Mouse (Mus musculus) MEL (cell line): Measurements from ENCODE around the gene Actr1a. TPM values are rescaled to one million over a fixed set of nuclear protein-coding genes. Genes with fewer than 3 reads are reported as not detected.

Source experiments
- DNase-seq: peaks from one replicate; pipeline ENCODE4 v3.0.0; 2011; ENCODE audit warnings: low read depth, low spot score
- H3K27ac ChIP-seq: 2 replicates; pipeline ENCODE4 v1.5.1; 2012; ENCODE audit warnings: low read depth, mild to moderate bottlenecking, control low read depth, low read length, moderate library complexity; ENCODE audit not compliant: control insufficient read depth
- H3K27me3 ChIP-seq, 2 experiments: fragments of 150-350 bp in 1 of 2; sonication (generic) in 1 of 2; 2 replicates each; pipeline ENCODE4 v1.6.1; 2012; ENCODE audit warnings: low read length in 2 of 2, mild to moderate bottlenecking in 2 of 2, improper control_type of control experiment in 1 of 2, moderate library complexity in 1 of 2; ENCODE audit not compliant: insufficient read depth in 2 of 2, control insufficient read depth in 1 of 2
- H3K36me3 ChIP-seq, 2 experiments: 2 replicates each; pipeline ENCODE4 v1.6.1; 2012 to 2014; ENCODE audit warnings: low read length in 2 of 2, improper control_type of control experiment in 1 of 2, inconsistent platforms in 1 of 2, mild to moderate bottlenecking in 1 of 2; ENCODE audit not compliant: insufficient read depth in 2 of 2, control insufficient read depth in 1 of 2
- H3K4me1 ChIP-seq, 2 experiments: fragments of 150-350 bp in 1 of 2; sonication (generic) in 1 of 2; 2 replicates each; pipeline ENCODE4 v1.6.1; 2012; ENCODE audit warnings: low read length in 2 of 2, improper control_type of control experiment in 1 of 2, mild to moderate bottlenecking in 1 of 2; ENCODE audit not compliant: insufficient read depth in 2 of 2, control insufficient read depth in 1 of 2
- H3K4me3 ChIP-seq, 2 experiments: fragments of 150-350 bp in 1 of 2; sonication (generic) in 1 of 2; 2 replicates each; pipeline ENCODE4 v1.5.1; 2012; ENCODE audit warnings: low read depth in 2 of 2, low read length in 2 of 2, mild to moderate bottlenecking in 2 of 2, moderate library complexity in 2 of 2, control low read depth in 1 of 2, improper control_type of control experiment in 1 of 2; ENCODE audit not compliant: control insufficient read depth in 1 of 2, insufficient read depth in 1 of 2
- H3K79me2 ChIP-seq: 2 replicates; pipeline ENCODE4 v1.6.1; 2012; ENCODE audit warnings: mild to moderate bottlenecking, low read length, moderate library complexity; ENCODE audit not compliant: control insufficient read depth, poor library complexity, insufficient read depth
- H3K9ac ChIP-seq: 2 replicates; pipeline ENCODE4 v1.6.1; 2012; ENCODE audit warnings: low read depth, mild to moderate bottlenecking, control low read depth, low read length, moderate library complexity; ENCODE audit not compliant: control insufficient read depth, poor library complexity, severe bottlenecking
- H3K9me3 ChIP-seq: fragments of 150-350 bp; sonication (generic); replicated peaks from 2 replicates; pipeline ENCODE4 v1.6.1; 2012; ENCODE audit warnings: mild to moderate bottlenecking, low read length, improper control_type of control experiment, moderate library complexity; ENCODE audit not compliant: insufficient read depth
- CHD2 ChIP-seq: IDR thresholded peaks from 2 replicates; pipeline ENCODE4 v1.6.1; 2011; ENCODE audit warnings: low read length, improper control_type of control experiment
- ELF1 ChIP-seq: IDR thresholded peaks from 2 replicates; pipeline ENCODE4 v1.6.1; 2014; ENCODE audit warnings: low read depth, mild to moderate bottlenecking, inconsistent platforms, low read length, improper control_type of control experiment, moderate library complexity
- ETS1 ChIP-seq: IDR thresholded peaks from 2 replicates; pipeline ENCODE4 v1.6.1; 2012; ENCODE audit warnings: low read depth, mild to moderate bottlenecking, inconsistent platforms, low read length, improper control_type of control experiment, moderate library complexity
- HCFC1 ChIP-seq: IDR thresholded peaks from 2 replicates; pipeline ENCODE4 v1.6.1; 2012; ENCODE audit warnings: low read depth, mild to moderate bottlenecking, inconsistent platforms, low read length, improper control_type of control experiment, moderate library complexity
- KAT2A ChIP-seq: conservative IDR thresholded peaks from 2 replicates; pipeline ENCODE4 v1.6.1; 2012; ENCODE audit warnings: low read depth, low read length, improper control_type of control experiment, inconsistent platforms
- MAX ChIP-seq: IDR thresholded peaks from 2 replicates; pipeline ENCODE4 v1.6.1; 2011; ENCODE audit warnings: low read length, improper control_type of control experiment
- MXI1 ChIP-seq: IDR thresholded peaks from 2 replicates; pipeline ENCODE4 v1.6.1; 2011; ENCODE audit warnings: mild to moderate bottlenecking, low read depth, low read length, improper control_type of control experiment
- MYC ChIP-seq: IDR thresholded peaks from 2 replicates; pipeline ENCODE4 v1.6.1; 2011; ENCODE audit warnings: low read depth, mild to moderate bottlenecking, low read length, improper control_type of control experiment, moderate library complexity
- SIN3A ChIP-seq: IDR thresholded peaks from 2 replicates; pipeline ENCODE4 v1.6.1; 2012; ENCODE audit warnings: low read length, improper control_type of control experiment, inconsistent platforms
- ZMIZ1 ChIP-seq: IDR thresholded peaks from 2 replicates; pipeline ENCODE4 v1.6.1; 2012; ENCODE audit warnings: low read depth, mild to moderate bottlenecking, inconsistent platforms, low read length, improper control_type of control experiment, moderate library complexity
- ZNF384 ChIP-seq: IDR thresholded peaks from 2 replicates; pipeline ENCODE4 v1.6.1; 2012; ENCODE audit warnings: low read depth, mild to moderate bottlenecking, inconsistent platforms, low read length, improper control_type of control experiment
- polyA plus RNA-seq, 2 experiments: library from polyadenylated mRNA; stranded (reverse) in 1 of 2; unstranded in 1 of 2; fragments of >175 nt in 1 of 2; fragments of >200 nt in 1 of 2; gene quantifications; 2 replicates each; pipeline versions ENCODE4 v1.2.1 to v1.2.4; 2012; ENCODE audit warnings: low replicate concordance in 2 of 2, low read depth in 1 of 2; ENCODE audit not compliant: insufficient read length in 2 of 2, insufficient read depth in 1 of 2, missing spikeins in 1 of 2
- total RNA-seq: library from RNA; depleted of rRNA; stranded (reverse); fragments of 300-350 nt; gene quantifications from 2 replicates; pipeline ENCODE4 v1.2.3, GENCODE M21; 2012

The Actr1a gene
- total and polyA plus RNA-seq, 3 experiments = 140 to 530 (median 193) TPM

DNA sequence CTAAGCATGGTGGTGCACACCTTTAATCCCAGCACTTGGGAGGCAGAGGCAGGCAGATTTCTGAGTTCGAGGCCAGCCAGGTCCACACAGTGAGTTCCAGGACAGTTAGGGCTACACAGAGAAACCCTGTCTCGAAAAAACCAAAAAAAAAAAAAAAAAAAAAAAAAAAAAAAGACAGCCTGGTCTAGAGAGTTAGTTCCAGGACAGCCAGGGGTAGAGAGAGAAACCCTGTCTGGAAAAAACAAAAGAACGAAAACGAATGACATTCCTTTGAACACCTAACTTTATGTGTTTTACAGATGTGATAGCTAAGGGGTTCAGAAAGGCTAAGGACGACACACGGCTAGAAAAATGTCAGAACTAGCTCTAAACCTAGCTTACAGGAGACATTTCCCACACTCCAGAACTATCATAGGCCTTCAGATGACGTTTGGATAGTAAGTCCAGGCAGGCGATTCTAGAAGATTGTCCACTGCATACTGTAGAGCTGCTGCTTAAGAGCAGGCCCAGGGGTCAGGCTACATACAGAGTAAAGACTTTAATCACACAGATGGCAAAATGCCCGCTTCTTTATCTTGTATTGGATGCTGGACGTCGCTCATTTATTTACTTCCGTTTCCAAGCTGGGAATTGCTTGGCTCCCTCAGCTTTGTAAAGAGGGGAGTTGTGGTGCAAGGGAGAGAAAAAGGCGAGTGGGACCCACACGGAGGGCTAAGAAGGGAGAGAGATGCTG is 47.4 kb downstream of the Actr1a start (continued):
- 0 out of 2 replicates have a peak, but pooled peaks have one; percentile 16 for TF ChIP-seq MAX
- peak; percentile 52; the same call in 1 of the 2 replicates for TF ChIP-seq ZMIZ1
- TF ChIP-seq KAT2A = no peak; the same call in 1 of the 2 replicates

DNA sequence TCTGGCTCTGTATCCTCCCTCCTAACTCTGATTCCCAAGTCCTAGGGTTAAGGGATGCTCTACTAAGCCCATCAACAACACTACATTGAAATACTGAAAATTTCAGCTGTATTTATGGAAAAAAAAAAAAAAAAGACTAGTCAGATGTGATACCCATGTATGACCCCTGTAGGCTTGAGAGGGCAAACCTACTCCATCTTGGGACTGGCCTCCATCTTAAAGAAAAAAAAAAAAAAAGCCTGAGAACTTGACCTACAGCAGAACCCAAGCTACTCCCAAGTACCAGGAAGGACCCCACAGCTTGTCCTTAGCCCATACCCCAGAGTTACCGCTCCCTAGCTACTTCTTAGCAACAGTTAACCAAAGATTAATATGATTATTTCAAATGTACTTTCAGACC is 48.4 kb downstream of the Actr1a start:
- no peak for DNase-seq
- Histone ChIP-seq H3K9me3 (no peaks in the 10 kb centered on the region), H3K4me3 (peak overlapping the region in 1 of 2 experiments; percentile 84; a peak in 2 of 4 replicates), H3K9ac (peak overlapping the region; percentile 84), H3K27ac (peak overlapping the region; percentile 78), H3K27me3 (no peaks in the 10 kb centered on the region), H3K4me1 (peaks cover 19 to 34% of the 10 kb centered on the region in 2 experiments), H3K36me3 (peaks cover 0 to 39% of the 10 kb centered on the region in 2 experiments; a peak in 2 of 4 replicates), H3K79me2 (peaks cover 8% of the 10 kb centered on the region)
- TF ChIP-seq CHD2 (no peak), ZNF384 (peak; percentile 82)

DNA sequence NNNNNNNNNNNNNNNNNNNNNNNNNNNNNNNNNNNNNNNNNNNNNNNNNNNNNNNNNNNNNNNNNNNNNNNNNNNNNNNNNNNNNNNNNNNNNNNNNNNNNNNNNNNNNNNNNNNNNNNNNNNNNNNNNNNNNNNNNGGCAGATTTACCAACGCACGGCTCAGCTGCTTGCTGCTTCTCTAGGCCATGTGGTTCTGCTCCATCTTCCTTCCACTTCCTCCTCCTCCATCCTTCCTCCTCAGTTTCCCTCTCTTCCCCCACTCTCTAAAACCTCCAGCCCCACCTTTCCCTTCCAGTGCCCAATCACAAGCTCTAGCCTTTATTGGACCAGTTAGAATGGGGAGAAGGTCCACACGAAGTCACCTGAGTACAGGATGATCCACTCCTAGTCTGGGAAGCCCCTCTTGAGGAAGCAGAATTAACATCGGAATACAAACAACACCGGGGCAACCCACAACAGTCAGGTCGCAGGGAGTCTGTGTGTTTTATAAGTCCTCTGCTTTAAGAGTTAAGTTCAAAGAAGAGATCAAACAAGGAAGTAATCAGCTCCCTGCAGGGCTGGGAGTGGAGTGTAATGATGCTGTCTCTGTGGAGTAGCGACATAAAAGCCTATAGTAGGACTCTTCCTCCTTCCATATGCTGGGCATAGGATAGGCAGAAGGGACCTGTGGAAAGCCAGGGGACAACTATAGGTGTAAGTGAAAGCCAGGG is 50.7 kb downstream of the Actr1a start:
- peak; percentile 77 for DNase-seq
- H3K27me3 ChIP-seq = no peaks in the 10 kb centered on the region
- no peak for TF ChIP-seq KAT2A
- TF ChIP-seq HCFC1 = peak; percentile 30; the same call in 1 of the 2 replicates
- TF ChIP-seq SIN3A = peak; percentile 41
- peak; percentile 48 for TF ChIP-seq MAX
- peak; percentile 79; the same call in 1 of the 2 replicates for TF ChIP-seq MYC
- no peak for TF ChIP-seq ETS1
- 0 out of 2 replicates have a peak, but pooled peaks have one; percentile 45 for TF ChIP-seq ELF1
- peak; percentile 62; the same call in 1 of the 2 replicates for TF ChIP-seq MXI1

More for the DNA sequence above, 50.7 kb downstream of the Actr1a start:
- no peaks in the 10 kb centered on the region for H3K9me3 ChIP-seq
- H3K4me1 ChIP-seq = peaks cover 26 to 52% of the 10 kb centered on the region in 2 experiments
- H3K4me3 ChIP-seq = peak overlapping the region; percentile 3 to 5; a peak in 2 of 4 replicates
- H3K36me3 ChIP-seq = peaks cover 0 to 55% of the 10 kb centered on the region in 2 experiments; a peak in 2 of 4 replicates
- peaks cover 8% of the 10 kb centered on the region for H3K79me2 ChIP-seq
- peak overlapping the region; percentile 16; the same call in 1 of the 2 replicates for H3K9ac ChIP-seq
- H3K27ac ChIP-seq = peak overlapping the region; percentile 46
